Mouse (Mus musculus) adrenal gland, postnatal 4 days (tissue): ENCODE data around the gene Gprc5a. TPM values are rescaled to one million over a fixed set of nuclear protein-coding genes. Genes with fewer than 3 reads are reported as not detected.

Experiments used
- DNase-seq, 2 experiments: peaks; one replicate each; pipeline ENCODE4 v3.0.0; 2021 to 2022; ENCODE audit warnings: low spot score in 2 of 2, mixed read lengths in 2 of 2
- total RNA-seq, 2 experiments: library from RNA; stranded (reverse); gene quantifications; 2 replicates each; pipeline ENCODE4 v1.2.3; 2021

Gprc5a gene
- total RNA-seq, 2 experiments from 2014 or later: 1.7 to 3.0 TPM

GRCm38 (mm10) chr6:135133486-135133885 is 68.0 kb downstream of the Gprc5a start:
- DNase-seq: no peak

Other genes with a start within 250 kb of the Gprc5a start
- 10 to 100 TPM; 15.5 to 19.8 TPM for gene Crebl2, start 235.5 kb upstream of the Gprc5a start, total RNA-seq
- 10 to 100 TPM; 13.6 to 16.4 TPM for gene Gpr19, start 167.1 kb upstream of the Gprc5a start, total RNA-seq
- 10 to 100 TPM; 53.4 to 53.8 TPM for gene Cdkn1b, start 145.2 kb upstream of the Gprc5a start, total RNA-seq
- gene Apold1, start 83.9 kb upstream of the Gprc5a start, total RNA-seq: 1 to 10 TPM; 6.5 to 8.2 TPM
- 10 to 100 TPM; 74.1 to 84.0 TPM for gene Ddx47, start 54.0 kb upstream of the Gprc5a start, total RNA-seq
- not detected for gene Gprc5d, start 52.6 kb downstream of the Gprc5a start, total RNA-seq
- gene Fam234b, start 132.3 kb downstream of the Gprc5a start, total RNA-seq: 10 to 100 TPM; 40.8 to 44.7 TPM
- 10 to 100 TPM; 41.4 to 43.6 TPM for gene Hebp1, start 132.4 kb downstream of the Gprc5a start, total RNA-seq
- not detected for gene Gsg1, start 188.7 kb downstream of the Gprc5a start, total RNA-seq
- not detected for gene Pbp2, start 244.8 kb downstream of the Gprc5a start, total RNA-seq